Mouse (Mus musculus) thymus, adult 2 months (tissue): ENCODE data around the gene Gm11492. TPM values are rescaled to one million over a fixed set of nuclear protein-coding genes. Genes with fewer than 3 reads are reported as not detected.

Experiments used
- DNase-seq: peaks from one replicate; pipeline ENCODE4 v3.0.0; 2021
- H3K27ac ChIP-seq: fragments of 200-500 bp; 2 replicates; pipeline ENCODE4 v1.5.1; 2012; ENCODE audit warnings: low read length, control low read depth; ENCODE audit not compliant: control insufficient read depth, insufficient read depth
- H3K27me3 ChIP-seq: fragments of 200-500 bp; 2 replicates; pipeline ENCODE4 v1.6.1; 2012; ENCODE audit warnings: mild to moderate bottlenecking, low read length, moderate library complexity, mixed read lengths; ENCODE audit not compliant: control insufficient read depth, insufficient read depth
- H3K36me3 ChIP-seq: fragments of 200-500 bp; 2 replicates; pipeline ENCODE4 v1.6.1; 2012; ENCODE audit warnings: mild to moderate bottlenecking, low read length, moderate library complexity; ENCODE audit not compliant: control insufficient read depth, insufficient read depth
- H3K4me1 ChIP-seq: fragments of 200-500 bp; replicated peaks from 2 replicates; pipeline ENCODE4 v1.6.1; 2012; ENCODE audit warnings: low read length; ENCODE audit not compliant: control insufficient read depth, insufficient read depth
- H3K4me3 ChIP-seq: fragments of 200-500 bp; 2 replicates; pipeline ENCODE4 v1.5.1; 2012; ENCODE audit warnings: mild to moderate bottlenecking, low read length, control low read depth, moderate library complexity; ENCODE audit not compliant: control insufficient read depth, insufficient read depth
- CTCF ChIP-seq: fragments of 200-500 bp; IDR thresholded peaks from 2 replicates; pipeline ENCODE4 v1.5.1; 2012; ENCODE audit warnings: mild to moderate bottlenecking, control low read depth, low read length, moderate library complexity, borderline replicate concordance; ENCODE audit not compliant: control insufficient read depth, poor library complexity, insufficient read depth; ENCODE audit errors: extremely low read depth
- POLR2A ChIP-seq: fragments of 200-500 bp; IDR thresholded peaks from 2 replicates; pipeline ENCODE4 v1.6.1; 2012; ENCODE audit warnings: mild to moderate bottlenecking, low read length, control low read depth, moderate library complexity; ENCODE audit not compliant: control insufficient read depth, poor library complexity, insufficient read depth; ENCODE audit errors: extremely low read depth
- whole genome bisulfite sequencing: fragments of 180-500 bp; shearing (Covaris S2); methylation state at CpG from one replicate; pipeline ENCODE4 v1.1.7; 2018; 5-methylcytosine and 5-hydroxymethylcytosine counted together
- polyA plus RNA-seq: library from polyadenylated mRNA; depleted of rRNA; stranded (reverse); fragments of >200 nt; gene quantifications from 2 replicates; pipeline ENCODE4 v1.2.3, GENCODE M21; 2012; rRNA removed

The Gm11492 gene
- 0.06 TPM in 1 of 2 replicates, not detected in the other for polyA plus RNA-seq

- no peaks in the 10 kb centered on the region for H3K27me3 ChIP-seq
- H3K36me3 ChIP-seq: no peaks in the 10 kb centered on the region
- no peak within 1 kb of the TSS for H3K4me3 ChIP-seq
- WGBS: 86% methylated on average over 3 of the region's 3 CpGs
- TF ChIP-seq POLR2A (no peak), CTCF (no peak)
- no peaks in the 10 kb centered on the region for H3K4me1 ChIP-seq
- DNase-seq: no peak
- H3K27ac ChIP-seq: no peak within 1 kb of the TSS
Measured at GRCm38 (mm10) chr11:87566501-87566900, at the start of gene Gm11492. Gene Gm11492, plus strand, starts transcription at chr11:87566653.

- DNase-seq: peak; percentile 43
- 17% methylated on average over 2 of the region's 2 CpGs for WGBS
- Histone ChIP-seq H3K27me3 (no peaks in the 10 kb centered on the region), H3K4me1 (no peaks in the 10 kb centered on the region; the same call in 1 of the 2 replicates), H3K27ac (no peak overlapping the region), H3K36me3 (no peaks in the 10 kb centered on the region), H3K4me3 (no peak overlapping the region)
- TF ChIP-seq CTCF (no peak), POLR2A (no peak)
Measured at GRCm38 (mm10) chr11:87519260-87519659, 47.2 kb upstream of the Gm11492 start.

- TF ChIP-seq POLR2A: no peak
- no peak for TF ChIP-seq CTCF
- H3K27me3 ChIP-seq: no peaks in the 10 kb centered on the region
- no peaks in the 10 kb centered on the region; the same call in 1 of the 2 replicates for H3K4me1 ChIP-seq
- H3K4me3 ChIP-seq: no peak overlapping the region
- no peak overlapping the region for H3K27ac ChIP-seq
- 77% methylated on average over 5 of the region's 5 CpGs for WGBS
- DNase-seq: no peak
- H3K36me3 ChIP-seq: no peaks in the 10 kb centered on the region
Measured at GRCm38 (mm10) chr11:87523466-87523865, 43.0 kb upstream of the Gm11492 start.

- no peak overlapping the region for H3K27ac ChIP-seq
- DNase-seq: no peak
- H3K4me3 ChIP-seq: no peak overlapping the region
- no peak for TF ChIP-seq CTCF
- no peaks in the 10 kb centered on the region for H3K36me3 ChIP-seq
- no peaks in the 10 kb centered on the region for H3K27me3 ChIP-seq
- no peaks in the 10 kb centered on the region; the same call in 1 of the 2 replicates for H3K4me1 ChIP-seq
Measured at GRCm38 (mm10) chr11:87523967-87524366, 42.5 kb upstream of the Gm11492 start.

- no peak overlapping the region for H3K27ac ChIP-seq
- no peak for DNase-seq
- no peaks in the 10 kb centered on the region for H3K27me3 ChIP-seq
- no peak overlapping the region for H3K4me3 ChIP-seq
- no peaks in the 10 kb centered on the region; the same call in 1 of the 2 replicates for H3K4me1 ChIP-seq
- H3K36me3 ChIP-seq: no peaks in the 10 kb centered on the region
- TF ChIP-seq POLR2A (no peak), CTCF (no peak)
Measured at GRCm38 (mm10) chr11:87524780-87525179, 41.7 kb upstream of the Gm11492 start.

GRCm38 (mm10) chr11:87527364-87527763 lies 39.1 kb upstream of the Gm11492 start:
- no peaks in the 10 kb centered on the region for H3K36me3 ChIP-seq
- 52% methylated on average over 3 of the region's 3 CpGs for WGBS
- H3K27ac ChIP-seq: no peak overlapping the region
- no peaks in the 10 kb centered on the region for H3K27me3 ChIP-seq
- DNase-seq: no peak
- no peak overlapping the region for H3K4me3 ChIP-seq
- no peaks in the 10 kb centered on the region; the same call in 1 of the 2 replicates for H3K4me1 ChIP-seq
- no peak for TF ChIP-seq POLR2A
- no peak for TF ChIP-seq CTCF

GRCm38 (mm10) chr11:87527990-87528389 lies 38.5 kb upstream of the Gm11492 start:
- no peak overlapping the region for H3K27ac ChIP-seq

More at GRCm38 (mm10) chr11:87527990-87528389, 38.5 kb upstream of the Gm11492 start:
- Histone ChIP-seq H3K27me3 (no peaks in the 10 kb centered on the region), H3K4me3 (no peak overlapping the region), H3K36me3 (no peaks in the 10 kb centered on the region), H3K4me1 (no peaks in the 10 kb centered on the region)
- no peak for TF ChIP-seq POLR2A
- WGBS: 81% methylated on average over 4 of the region's 4 CpGs
- DNase-seq: peak; percentile 3
